Mouse (Mus musculus): ENCODE data around the gene Abr. TPM values are rescaled to one million over a fixed set of nuclear protein-coding genes. Genes with fewer than 3 reads are reported as not detected.

Gene Abr
- total RNA-seq, 2 experiments from 2014 or later, result 45.8 to 84.4 TPM

DNA sequence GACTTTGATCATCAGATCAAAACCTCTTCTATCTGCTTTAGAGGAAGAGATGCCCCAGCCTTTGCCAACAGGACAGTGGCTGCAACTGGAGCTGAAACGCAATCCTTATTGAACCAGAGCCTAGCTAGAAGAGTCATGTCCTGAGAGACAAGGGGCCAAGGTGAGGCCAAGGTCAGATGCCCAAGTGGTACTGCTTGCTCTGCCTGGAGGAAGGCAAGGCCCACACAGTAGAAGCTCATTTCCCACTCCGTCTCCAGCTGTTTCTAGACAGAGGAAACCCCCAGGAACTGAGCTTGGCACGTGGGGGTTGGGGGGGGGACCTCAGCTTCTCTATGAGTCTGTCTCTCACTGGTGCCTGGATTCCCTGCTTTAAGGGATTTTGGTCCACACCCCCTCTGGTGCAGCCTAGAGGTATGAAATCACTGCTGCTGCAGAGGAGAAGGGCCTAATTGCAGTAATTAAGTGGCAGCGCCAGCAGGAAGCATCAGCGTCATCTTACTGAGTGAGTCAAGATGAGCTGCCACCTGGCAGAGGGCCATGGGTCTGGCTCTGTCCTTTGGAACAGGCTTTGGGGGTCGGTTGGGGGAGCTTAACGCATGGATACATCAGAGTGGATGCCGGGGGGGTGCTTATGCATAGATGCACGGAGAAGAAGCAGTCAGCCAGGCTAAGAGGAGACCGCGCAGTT is 152.7 kb downstream of the Abr start:
- no peak for ATAC-seq (ENCODE audit: poor library complexity, severe bottlenecking)

DNA sequence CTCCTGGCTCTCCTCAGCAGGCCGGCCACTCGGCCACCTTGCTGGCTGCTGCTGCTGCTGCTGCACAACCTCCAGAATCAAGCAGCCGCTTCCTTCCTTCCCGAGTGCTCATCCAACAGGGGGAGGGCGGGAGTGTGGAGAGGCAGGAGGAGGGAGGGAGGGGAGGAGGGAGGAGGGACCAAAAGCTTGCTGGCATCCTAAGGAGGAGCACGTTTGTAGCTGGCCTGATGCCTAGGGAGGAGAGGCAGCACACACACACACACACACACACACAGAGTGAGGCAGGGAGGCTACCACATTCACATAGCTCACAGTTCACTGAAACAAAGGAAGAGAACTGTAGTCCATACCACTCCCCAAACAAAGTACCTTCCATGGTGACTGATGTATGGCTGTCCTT is 153.8 kb downstream of the Abr start:
- no peak for ATAC-seq (ENCODE audit: poor library complexity, severe bottlenecking)

DNA sequence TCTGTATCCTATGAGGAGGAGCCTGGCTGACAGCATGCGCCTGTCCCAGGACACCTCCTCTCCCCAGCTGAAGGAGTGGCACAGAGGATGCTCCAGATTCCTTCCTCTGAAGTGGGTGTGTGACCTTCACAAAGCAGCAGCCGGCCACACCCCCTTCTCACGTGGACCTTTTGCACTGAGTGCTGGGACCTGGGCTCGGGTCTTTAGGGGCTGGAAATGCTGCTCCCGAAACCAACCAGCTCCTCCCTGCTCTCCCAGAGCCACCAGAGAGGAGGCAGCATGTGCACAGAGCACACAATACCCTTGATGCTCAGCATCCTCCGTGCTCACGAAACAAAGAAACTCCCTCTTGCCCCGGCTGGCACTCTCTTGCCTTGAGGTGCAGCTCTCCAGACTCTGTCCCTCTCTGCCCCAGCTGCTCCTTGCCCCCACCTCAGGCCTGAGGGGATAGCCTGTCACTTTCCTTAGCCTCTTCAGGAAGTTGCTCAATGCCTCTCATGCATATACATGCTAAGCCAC is 154.6 kb downstream of the Abr start:
- ATAC-seq (ENCODE audit: poor library complexity, severe bottlenecking), result no peak

DNA sequence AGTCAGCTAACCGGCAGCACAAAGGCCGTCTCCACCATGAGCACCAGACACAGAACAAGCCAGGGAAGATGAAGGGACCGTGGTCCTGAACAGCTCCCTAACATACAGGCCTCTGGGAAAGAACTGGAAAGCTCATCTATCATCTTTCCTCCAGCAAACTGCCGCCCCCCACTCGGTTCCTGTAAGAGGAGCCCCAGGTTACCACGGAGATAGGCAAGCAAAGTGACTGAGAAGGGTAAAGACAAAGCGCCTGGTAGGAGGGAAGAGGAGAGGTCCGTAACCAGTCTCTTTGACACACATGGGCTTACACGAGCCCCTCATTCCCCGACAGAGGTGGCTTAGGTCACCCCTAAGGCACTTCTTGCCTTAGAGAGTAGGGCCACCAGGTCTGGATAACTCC is 155.0 kb downstream of the Abr start:
- ATAC-seq (ENCODE audit: poor library complexity, severe bottlenecking), result no peak

DNA sequence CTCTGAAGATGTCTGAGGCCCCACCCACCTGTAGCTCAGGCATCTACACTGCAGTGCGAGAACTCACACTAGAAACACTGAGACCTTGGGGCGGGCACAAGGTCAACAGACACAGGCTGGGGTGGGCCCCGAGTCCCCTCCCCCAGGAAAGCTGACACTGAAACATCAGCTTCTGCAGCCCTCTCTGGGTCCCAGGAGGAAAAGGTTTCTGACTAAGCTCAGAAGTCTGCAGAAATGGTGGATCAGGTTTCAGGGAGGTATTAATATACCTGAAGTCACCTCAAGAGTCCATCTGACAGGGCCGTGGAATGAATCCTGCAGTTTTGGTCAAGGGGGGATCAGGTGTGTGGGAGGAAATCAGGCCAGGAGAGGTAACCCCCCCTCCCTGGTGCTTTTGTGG is 156.2 kb downstream of the Abr start:
- no peak for ATAC-seq (ENCODE audit: poor library complexity, severe bottlenecking)

DNA sequence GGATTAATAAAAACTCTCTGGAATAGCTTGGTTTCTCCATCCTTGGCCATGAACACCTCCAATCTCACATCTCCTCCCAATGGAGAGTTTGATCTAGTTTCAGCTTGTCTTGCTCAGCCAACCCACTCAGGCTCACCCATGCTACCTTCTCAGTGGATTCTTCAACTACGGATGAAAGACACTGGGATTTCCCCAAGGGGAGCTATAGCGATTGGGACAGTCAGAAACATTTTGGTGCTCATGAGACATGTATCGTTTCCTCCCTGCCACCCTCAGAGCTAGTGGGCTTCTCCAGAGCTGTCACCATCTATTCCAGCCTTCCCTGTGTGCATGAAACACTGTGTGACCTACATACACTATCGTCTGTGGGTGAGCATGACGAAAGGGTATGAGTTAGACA is 160.4 kb downstream of the Abr start:
- no peak for ATAC-seq (ENCODE audit: poor library complexity, severe bottlenecking)

DNA sequence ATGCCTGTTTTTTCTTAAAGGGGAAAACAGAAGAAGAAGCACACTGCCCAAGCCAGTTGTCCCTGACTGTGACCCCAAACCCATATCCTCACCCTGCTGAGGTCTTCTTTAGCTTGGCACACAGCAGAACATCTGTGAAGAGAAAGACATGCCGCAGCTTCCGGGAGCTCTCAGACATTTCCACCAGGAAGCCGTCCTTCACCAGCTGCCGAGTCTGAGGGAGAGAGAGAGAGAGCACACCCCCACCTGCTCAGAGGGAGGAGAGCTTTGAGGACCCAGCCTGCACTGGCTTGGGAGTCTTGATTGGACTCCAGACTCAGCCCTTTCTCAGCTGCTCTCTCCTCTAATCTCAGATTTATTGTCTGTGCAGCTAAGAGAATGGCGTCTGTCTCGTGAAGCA is 160.9 kb downstream of the Abr start:
- ATAC-seq (ENCODE audit: poor library complexity, severe bottlenecking), result no peak

DNA sequence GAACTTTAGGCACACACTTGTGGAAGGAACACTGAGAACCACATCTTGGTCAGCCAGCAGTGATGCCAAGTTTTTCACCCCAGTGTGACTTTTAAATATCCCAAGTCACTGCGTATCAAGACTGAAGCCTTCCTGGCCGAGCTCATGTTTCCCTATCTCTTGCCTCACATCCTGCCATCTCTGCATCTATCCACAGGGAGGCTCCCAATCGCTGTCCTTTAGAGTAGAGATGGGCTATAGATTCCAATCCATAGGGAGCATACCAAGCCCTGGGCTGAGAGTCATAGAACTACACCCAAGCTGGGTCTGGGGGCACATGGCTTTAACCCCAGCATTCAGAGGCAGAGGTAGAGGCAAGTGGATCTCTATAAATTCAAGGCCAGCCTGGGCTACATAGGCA is 162.6 kb downstream of the Abr start:
- no peak for ATAC-seq (ENCODE audit: poor library complexity, severe bottlenecking)

DNA sequence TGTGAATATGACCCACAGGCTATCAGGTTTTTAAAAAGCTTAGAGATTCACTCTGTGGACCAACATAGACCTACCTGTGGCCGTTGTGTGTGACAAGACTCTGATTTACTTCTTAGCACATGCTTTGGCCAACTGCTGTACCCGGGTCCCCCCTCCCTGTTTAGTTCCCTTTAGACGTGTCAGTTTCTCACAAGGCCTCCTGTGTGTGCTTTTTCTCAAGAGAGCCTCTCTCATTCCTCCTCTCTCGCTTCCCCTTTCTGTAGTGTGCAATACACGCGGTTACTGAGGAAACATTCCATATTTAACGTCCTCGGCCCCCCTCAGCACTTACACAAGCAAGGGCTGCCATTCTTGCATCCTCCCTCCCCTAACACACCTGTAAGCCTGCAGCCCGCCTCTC is 163.4 kb downstream of the Abr start:
- peak; percentile 79 for ATAC-seq (ENCODE audit: poor library complexity, severe bottlenecking)

DNA sequence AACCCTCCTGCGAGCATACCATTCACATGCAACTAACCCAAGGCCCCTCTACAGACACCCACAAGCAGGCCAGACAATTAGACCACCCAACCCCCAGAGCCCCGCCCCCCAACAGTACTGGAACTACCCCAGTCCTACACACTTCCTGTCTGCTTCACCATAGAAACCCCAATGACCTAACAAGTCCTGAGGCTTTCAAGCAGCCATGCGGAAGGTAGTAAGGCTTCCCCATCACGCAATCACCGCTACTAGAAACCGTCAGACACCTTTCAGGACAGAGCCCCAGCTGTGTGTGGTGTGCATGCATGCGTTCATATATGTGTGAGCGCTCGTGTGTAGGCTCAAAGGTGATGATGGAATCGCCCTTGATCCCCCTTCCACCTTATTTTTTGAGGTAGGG is 165.2 kb downstream of the Abr start:
- ATAC-seq (ENCODE audit: poor library complexity, severe bottlenecking), result peak; percentile 59

DNA sequence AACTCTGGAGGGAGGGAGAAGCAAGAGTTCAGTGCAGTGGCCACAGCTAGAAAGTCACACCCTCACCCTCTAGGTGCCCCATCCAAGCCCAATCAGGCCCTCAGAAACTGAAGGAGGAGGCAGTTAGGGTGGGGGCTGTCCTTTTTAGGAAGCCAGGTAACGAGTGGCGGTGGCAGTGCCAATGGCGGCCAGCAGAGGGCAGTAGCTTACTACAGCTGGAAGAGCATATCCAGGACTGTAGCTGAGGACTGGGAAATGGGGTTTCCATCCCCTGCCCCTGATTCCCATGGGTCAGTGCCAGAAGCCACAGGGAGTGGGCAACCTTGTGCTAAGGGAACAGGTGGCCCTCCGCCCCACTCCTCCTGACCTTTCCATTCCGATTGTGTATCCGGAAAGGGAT is 165.9 kb downstream of the Abr start:
- peak; percentile 68 for ATAC-seq (ENCODE audit: poor library complexity, severe bottlenecking)

DNA sequence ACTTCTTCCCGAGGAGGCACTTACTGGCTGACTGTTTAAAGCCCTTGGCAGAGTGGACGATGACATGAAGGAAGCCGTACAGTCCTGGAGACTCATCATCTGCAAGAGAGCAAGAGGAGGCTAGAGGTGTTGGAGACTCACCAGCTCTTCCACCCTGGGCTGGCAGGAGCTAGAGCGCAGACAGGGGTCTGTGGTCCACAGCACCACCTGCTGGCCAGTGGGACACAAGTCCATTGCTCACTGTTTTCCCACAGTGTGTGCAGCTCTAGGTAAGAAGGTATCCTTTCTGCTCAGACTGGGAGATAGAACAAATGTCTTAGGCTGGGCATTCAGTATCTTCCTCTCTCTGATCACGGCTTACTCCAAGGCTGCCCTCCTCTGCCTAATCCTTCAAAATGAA is 167.6 kb downstream of the Abr start:
- peak; percentile 39; the same call in 1 of the 2 replicates for ATAC-seq (ENCODE audit: poor library complexity, severe bottlenecking)

DNA sequence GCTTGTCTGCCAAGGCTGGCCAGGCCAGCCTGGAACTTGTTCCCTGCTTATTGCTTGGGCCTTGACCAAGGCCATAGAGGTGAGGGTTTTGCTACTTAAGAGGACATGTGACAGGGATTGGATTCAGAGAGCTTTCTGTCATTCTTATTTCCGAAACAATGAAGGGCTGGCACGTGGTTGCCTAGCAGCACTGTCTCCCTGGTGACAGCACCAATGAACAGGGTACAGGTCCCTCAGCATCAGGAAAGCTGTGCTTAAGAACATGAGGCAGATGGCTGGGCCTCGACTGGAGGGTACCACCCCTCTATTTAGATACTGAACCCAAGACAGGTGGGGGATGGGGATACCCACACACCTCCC is 171.9 kb downstream of the Abr start:
- no peak for ATAC-seq (ENCODE audit: poor library complexity, severe bottlenecking)

DNA sequence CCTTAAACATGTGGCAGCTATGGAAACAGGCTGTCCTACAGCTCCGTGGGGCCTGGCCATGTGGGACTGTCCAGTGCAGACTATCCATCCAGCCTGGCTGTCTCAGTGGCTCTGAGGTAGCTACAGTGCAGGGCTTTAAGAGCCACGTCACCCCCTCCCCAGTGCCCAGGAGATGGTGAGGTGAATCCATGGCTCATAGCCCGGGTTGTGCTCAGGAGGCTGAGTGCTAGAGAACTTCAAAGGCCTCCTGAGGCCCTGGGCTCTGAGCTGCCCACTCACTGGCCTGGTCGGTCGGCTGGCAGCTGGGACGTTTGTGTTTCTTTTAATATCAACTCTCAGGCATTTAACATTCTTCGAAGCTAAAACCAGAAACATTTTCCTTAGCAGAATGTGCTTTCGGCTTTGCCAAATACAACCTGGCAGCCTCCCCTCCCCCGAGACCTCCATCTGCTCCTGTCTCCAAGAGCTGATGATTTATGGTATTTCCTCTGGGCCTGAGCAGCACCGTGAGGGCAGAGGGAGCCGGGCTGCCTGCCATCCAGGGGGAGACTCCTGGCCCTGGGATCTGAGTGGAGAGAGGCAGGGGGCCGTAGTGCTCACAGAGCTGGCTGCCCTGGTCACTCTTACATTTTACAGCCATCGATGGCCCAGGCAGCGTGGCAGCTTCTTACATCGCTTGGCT is 172.5 kb downstream of the Abr start:
- ATAC-seq (ENCODE audit: poor library complexity, severe bottlenecking), result no peak

DNA sequence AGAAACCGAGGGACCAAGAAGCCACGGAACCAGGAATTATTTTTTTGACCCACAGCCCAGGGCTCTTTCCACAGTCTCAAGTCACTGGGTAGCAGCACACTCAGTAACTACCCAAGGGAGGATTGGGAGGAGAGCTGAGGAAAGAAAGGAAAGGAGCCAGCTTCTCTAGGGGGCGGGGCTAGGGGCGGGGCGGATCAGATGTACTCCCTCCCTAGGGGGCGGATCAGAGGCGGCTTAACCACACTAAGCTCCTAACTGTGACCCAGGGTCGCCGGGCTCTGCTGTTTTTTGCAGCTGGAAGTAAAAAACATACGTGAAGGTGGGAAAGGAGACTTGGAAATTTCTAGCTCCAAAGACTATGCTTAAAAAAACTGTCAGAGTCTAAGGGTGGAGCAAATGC is 175.9 kb downstream of the Abr start:
- ATAC-seq (ENCODE audit: poor library complexity, severe bottlenecking), result no peak

DNA sequence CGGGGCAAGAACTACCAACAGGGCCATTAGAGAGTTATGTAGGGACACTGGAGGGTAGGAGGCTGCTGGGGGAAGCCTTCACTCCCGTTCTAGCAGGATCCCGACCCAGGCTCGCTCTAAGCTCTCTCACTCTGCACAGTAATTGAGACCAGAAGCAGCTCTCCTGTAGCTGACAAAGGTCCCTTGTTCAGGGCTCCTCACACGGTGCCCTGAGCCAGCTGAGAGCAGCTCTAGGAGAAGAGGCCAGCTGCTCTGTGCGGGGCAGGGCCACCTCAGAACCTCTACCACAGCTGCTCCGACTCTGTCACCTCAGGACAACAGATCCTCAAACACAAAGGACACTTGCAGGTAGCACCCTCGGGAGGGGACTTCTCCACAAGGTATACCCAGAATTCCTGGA is 176.7 kb downstream of the Abr start:
- no peak for ATAC-seq (ENCODE audit: poor library complexity, severe bottlenecking)

DNA sequence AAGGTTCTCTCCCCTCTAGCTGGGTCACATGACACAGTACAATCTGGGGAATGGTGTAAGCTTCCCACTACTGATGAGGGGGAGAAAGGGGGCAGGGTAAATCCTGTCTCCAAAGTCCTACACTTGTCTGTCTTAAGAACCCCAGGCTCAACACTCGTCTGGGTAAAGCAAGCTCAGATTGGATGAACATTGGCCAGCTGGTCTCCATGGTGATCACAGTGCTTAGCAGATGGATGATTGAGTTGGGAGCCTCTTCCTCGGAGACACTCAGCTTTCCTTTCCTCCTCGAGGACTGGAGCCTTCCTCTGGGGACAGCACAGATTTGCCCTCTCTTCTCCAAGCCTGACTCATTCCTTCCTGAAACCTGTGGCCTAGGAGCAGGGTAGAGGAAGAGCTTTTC is 182.4 kb downstream of the Abr start:
- ATAC-seq (ENCODE audit: poor library complexity, severe bottlenecking), result no peak

DNA sequence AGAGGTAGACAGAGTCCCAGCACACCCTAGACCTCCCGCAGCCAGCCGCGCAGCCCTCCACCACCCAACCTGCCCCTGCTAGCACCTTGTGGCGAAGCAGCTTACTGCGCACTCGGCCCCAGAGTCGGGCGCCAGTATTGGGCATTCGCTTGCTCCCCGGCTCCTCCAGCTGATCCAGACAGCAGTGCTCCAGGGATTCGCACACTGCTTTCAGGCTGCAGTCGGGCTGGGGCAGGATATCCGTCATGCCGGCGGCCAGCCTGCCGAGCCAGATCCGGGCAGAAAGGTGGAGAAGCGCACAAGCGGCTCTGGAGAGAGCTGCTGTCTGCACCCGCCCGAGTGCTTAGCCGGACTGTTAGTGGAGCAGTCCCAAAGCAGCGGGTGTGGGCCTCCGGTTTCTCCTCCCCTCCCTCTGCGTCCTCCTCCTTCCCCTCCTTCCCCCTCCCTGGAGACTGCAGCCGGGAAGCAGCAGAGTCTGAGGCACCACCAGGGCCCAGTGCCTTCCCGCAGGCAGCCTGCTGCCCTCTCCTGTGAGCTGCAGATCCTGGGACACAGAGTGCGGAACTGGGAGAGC is 185.2 kb downstream of the Abr start:
- ATAC-seq (ENCODE audit: poor library complexity, severe bottlenecking), result no peak

DNA sequence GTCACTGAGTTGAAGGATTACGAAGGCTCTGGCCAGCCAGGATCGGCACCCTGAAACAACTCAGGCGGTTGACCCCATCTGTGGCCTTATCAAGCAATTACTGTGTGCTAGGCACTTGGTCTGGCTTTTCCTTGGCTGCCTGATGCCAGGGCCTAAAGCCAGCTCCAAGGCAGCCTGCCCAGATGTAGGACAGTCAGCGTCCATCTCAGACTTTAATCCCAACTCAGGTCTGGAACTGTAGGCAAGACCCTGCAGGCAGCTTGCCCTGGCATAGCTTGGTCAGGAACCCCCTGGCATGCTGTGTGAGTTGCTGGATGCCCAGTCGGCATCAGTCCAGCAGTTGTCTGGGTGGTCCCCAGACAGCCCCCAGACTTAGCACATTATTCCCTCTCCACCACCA is 186.1 kb downstream of the Abr start:
- ATAC-seq (ENCODE audit: poor library complexity, severe bottlenecking), result no peak

DNA sequence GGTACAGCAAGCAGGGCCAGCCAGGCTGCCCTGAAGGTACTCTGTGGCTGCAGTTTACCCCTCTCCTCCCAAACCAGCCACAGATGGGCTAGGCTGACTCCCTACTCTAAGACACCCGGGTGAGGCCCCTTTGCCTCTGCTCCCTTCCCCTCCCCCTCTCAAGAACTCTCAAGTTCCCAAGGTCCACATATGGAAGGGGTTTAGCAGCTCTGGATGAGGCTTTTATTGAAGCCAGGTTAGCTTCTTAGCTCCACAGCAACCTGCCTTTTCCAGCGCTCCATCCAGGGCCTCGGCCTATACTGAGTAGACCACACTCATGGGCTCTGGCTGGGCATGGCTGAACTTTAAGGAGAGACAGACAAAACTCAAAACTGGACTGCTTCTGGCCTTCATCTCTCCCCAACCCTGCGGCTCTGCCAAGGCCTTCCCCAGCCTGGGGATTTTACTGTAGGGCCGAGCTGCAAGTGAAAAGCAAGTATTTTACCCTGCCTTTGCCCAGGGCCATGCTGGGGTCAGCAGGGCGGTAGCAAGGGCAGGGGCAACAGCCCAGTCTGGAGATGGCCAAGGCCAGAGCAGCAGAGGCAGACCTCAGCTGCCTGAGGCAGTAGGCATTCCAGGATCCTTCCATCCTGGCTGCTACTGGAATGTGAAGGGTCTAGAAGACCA is 192.0 kb downstream of the Abr start:
- no peak for ATAC-seq (ENCODE audit: poor library complexity, severe bottlenecking)

DNA sequence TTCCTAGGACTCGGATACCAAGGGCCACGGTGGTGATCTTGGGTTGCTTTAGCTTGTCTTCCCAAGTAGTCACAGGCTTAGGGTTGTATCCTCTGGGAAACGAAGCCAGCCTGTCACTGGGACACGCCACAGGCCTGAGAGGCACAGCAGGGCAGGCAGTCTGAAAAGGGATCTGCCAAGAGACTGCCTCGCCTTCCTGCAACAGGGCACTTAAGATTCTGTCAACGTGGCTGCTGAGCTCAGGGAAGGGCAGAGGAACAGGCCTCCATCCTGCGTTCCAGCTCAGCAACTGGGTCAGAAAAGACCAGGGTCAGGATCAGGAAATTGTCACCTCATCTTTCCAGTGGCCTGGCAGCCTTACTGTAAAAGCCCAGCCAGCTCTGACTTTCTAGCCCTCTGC is 192.6 kb downstream of the Abr start:
- no peak for ATAC-seq (ENCODE audit: poor library complexity, severe bottlenecking)

DNA sequence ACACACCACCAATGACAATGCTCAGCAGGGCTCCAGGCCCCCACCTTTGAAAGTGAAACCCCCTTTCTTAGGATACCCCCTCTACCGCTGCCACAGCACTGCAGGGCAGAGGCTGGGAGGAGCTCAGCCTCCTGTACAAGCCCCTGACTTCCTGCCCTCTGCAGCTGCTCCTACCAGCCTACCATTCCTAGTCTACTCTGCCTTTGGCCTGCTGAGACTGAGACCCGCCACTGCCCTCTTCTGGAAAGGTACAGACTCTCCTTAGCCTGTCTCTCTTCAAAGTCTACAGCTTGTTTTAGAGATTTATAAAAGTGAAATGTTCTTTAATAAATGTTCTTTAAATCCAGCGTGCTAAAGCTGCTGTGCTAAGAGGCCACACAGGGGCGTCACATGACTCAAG is 193.1 kb downstream of the Abr start:
- no peak for ATAC-seq (ENCODE audit: poor library complexity, severe bottlenecking)
